Mouse (Mus musculus) liver, embryonic 14.5 days (tissue): Measurements from ENCODE around the gene Sparc. TPM values are rescaled to one million over a fixed set of nuclear protein-coding genes. Genes with fewer than 3 reads are reported as not detected.

Experiments
- ATAC-seq: fragments of 200-750 bp; cut with Nextera tagmentation; 2 replicates; pipeline ENCODE4 v1.8.0; 2017; ENCODE audit warnings: moderate number of reproducible peaks, mild to moderate bottlenecking, moderate library complexity; ENCODE audit not compliant: insufficient read depth
- DNase-seq, 3 experiments: peaks; one replicate each; pipeline ENCODE4 v3.0.0-alpha.2; 2012 to 2013; ENCODE audit warnings: low read depth in 3 of 3, low spot score in 3 of 3
- H3K27ac ChIP-seq: fragments of 300-500 bp; sonication (generic); 2 replicates; pipeline ENCODE4 v1.5.1; 2014; ENCODE audit warnings: moderate library complexity, mild to moderate bottlenecking, control low read depth, inconsistent platforms
- H3K27me3 ChIP-seq: fragments of 300-500 bp; sonication (generic); 2 replicates; pipeline ENCODE4 v1.6.1; 2014; ENCODE audit warnings: mild to moderate bottlenecking, low read length, moderate library complexity; ENCODE audit not compliant: control insufficient read depth, insufficient read depth
- H3K36me3 ChIP-seq: fragments of 300-500 bp; sonication (generic); replicated peaks from 2 replicates; pipeline ENCODE4 v1.6.1; 2014; ENCODE audit warnings: low read depth; ENCODE audit not compliant: control insufficient read depth, insufficient read depth
- H3K4me1 ChIP-seq, 2 experiments: fragments of 200-500 bp in 1 of 2; fragments of 300-500 bp in 1 of 2; sonication (generic) in 1 of 2; replicated peaks; 2 replicates each; pipeline ENCODE4 v1.6.1; 2012 to 2014; ENCODE audit warnings: antibody characterized with exemption in 1 of 2, inconsistent platforms in 1 of 2, low read length in 1 of 2; ENCODE audit not compliant: control insufficient read depth in 2 of 2, insufficient read depth in 2 of 2
- H3K4me2 ChIP-seq: fragments of 300-500 bp; sonication (generic); 2 replicates; pipeline ENCODE4 v1.6.1; 2014; ENCODE audit warnings: low read depth, mild to moderate bottlenecking, control low read depth, moderate library complexity
- H3K4me3 ChIP-seq, 2 experiments: fragments of 200-500 bp in 1 of 2; fragments of 300-500 bp in 1 of 2; sonication (generic) in 1 of 2; 2 replicates each; pipeline ENCODE4 v1.5.1; 2012 to 2014; ENCODE audit warnings: low read depth in 2 of 2, low read length in 2 of 2, mild to moderate bottlenecking in 2 of 2, control low read depth in 1 of 2, inconsistent platforms in 1 of 2, moderate library complexity in 1 of 2; ENCODE audit not compliant: insufficient read depth in 1 of 2
- H3K9ac ChIP-seq: fragments of 300-500 bp; sonication (generic); replicated peaks from 2 replicates; pipeline ENCODE4 v1.6.1; 2014; ENCODE audit warnings: mild to moderate bottlenecking, control low read depth, moderate library complexity
- H3K9me3 ChIP-seq: fragments of 300-500 bp; sonication (generic); 2 replicates; pipeline ENCODE4 v1.6.1; 2016; ENCODE audit warnings: low read length, mixed read lengths; ENCODE audit not compliant: control insufficient read depth
- CTCF ChIP-seq: IDR thresholded peaks from 2 replicates; pipeline ENCODE4 v1.5.1; 2016; ENCODE audit warnings: antibody characterized with exemption, low read depth, control low read depth
- EP300 ChIP-seq: IDR thresholded peaks from 2 replicates; pipeline ENCODE4 v1.6.1; 2016; ENCODE audit warnings: antibody characterized with exemption, low read depth
- WGBS: fragments of 180-500 bp; shearing (Covaris S2); extraction: QIAGEN DNeasy Blood & Tissue Kit; methylation state at CpG from one replicate; pipeline ENCODE4 v1.1.7; 2014; ENCODE audit not compliant: insufficient replicate concordance; 5-methylcytosine and 5-hydroxymethylcytosine counted together
- polyA plus RNA-seq, 2 experiments: library from polyadenylated mRNA; depleted of rRNA in 1 of 2; stranded (reverse) in 1 of 2; unstranded in 1 of 2; fragments of >200 nt; fragmentation: Nextera tagmentation in 1 of 2; extraction: Ambion mirVana in 1 of 2; gene quantifications; 2 replicates each; pipeline versions ENCODE4 v1.2.1 to v1.2.3; 2012 to 2014

Gene Sparc
- polyA plus RNA-seq, 2 experiments = 64.9 to 88.2 TPM

DNA sequence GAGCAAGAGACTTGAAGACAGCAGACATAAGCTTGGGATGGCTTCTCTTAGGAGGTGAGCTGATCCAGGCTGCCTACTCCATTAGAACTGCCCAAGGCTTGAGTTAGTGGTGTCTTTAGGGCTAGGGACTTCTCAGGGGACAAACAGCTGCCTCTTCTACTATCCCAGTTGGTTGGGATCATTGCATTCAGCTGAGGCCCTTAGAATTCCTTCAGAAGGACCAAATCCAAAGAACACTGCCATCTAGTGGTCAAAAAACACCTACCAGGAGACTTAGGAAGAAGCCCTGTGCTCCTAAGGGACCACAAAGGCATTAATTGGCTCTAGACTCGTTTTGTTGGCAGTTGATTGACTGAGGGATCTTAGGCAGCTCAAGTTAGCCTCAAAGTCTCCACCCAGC lies 21.8 kb upstream of the Sparc start:
- peak; percentile 75 for TF ChIP-seq CTCF
- no peak for TF ChIP-seq EP300
- Histone ChIP-seq H3K4me2 (no peak overlapping the region), H3K9ac (no peak overlapping the region), H3K36me3 (0 out of 2 replicates have a peak, but pooled peaks cover 4% of the 10 kb centered on the region), H3K27me3 (no peaks in the 10 kb centered on the region), H3K9me3 (no peaks in the 10 kb centered on the region), H3K27ac (no peak overlapping the region), H3K4me1 (no peaks in the 10 kb centered on the region), H3K4me3 (no peak overlapping the region)
- ATAC-seq (no peak), DNase-seq (peak in 2 of 3 experiments; percentile 36 to 39)
- 0% methylated on average over 1 of the region's 1 CpGs for WGBS

DNA sequence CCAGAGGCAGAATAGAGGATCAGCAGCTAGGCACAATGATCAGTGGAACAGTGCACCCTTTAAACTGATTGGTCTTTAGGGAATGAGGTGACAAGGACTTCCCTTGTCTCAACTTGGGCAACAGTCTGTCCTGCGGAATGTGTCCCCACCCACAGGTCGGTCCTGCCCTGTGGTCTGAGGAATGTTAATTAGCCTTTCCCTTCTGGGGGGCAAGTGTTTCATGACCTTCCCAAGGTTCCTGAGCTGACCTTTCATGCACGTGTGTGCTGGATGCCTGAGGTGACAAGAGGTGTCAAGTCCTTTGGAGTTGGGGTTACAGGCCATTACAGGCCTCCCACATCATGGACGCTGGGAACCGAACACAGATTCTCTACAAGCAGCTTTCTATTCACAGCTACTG lies 16.7 kb upstream of the Sparc start:
- Histone ChIP-seq H3K4me1 (no peaks in the 10 kb centered on the region), H3K27me3 (no peaks in the 10 kb centered on the region), H3K36me3 (no peaks in the 10 kb centered on the region), H3K9me3 (no peaks in the 10 kb centered on the region), H3K4me3 (no peak overlapping the region), H3K4me2 (no peak overlapping the region), H3K9ac (no peak overlapping the region), H3K27ac (no peak overlapping the region)
- no peak for ATAC-seq
- 61% methylated on average over 5 of the region's 5 CpGs for WGBS
- no peak for DNase-seq
- no peak for TF ChIP-seq EP300
- no peak for TF ChIP-seq CTCF

- TF ChIP-seq CTCF (no peak), EP300 (no peak)
- 42% methylated on average over 4 of the region's 4 CpGs for WGBS
- Histone ChIP-seq H3K9ac (no peak overlapping the region), H3K9me3 (no peaks in the 10 kb centered on the region), H3K4me3 (no peak overlapping the region), H3K36me3 (no peaks in the 10 kb centered on the region), H3K27me3 (no peaks in the 10 kb centered on the region), H3K4me2 (no peak overlapping the region), H3K4me1 (no peaks in the 10 kb centered on the region), H3K27ac (no peak overlapping the region)
- no peak for ATAC-seq
- no peak for DNase-seq
These were observed 15.0 kb upstream of the Sparc start for GRCm38 (mm10) chr11:55438031-55438430.

DNA sequence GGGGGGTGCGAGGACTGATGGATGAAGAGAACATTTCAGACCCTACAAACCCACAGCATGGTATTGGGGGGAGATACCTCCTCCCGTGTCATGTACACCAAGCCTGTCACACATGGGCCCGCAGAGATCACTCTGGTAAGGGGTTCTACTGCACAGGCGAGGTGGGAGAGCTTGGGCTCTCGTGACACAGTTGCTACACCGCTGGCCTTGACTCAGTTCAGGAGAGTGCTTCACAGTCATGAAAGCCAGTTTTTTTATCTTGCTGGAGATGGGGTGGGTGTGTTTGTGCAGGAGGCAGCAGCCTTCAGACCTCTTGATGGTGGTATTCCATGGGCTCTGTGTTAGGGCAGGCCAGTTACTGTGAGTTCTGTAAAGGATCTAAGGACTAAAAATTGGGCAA lies 13.1 kb upstream of the Sparc start:
- no peak overlapping the region for H3K27ac ChIP-seq
- ATAC-seq = no peak
- no peaks in the 10 kb centered on the region for H3K9me3 ChIP-seq
- no peaks in the 10 kb centered on the region for H3K36me3 ChIP-seq
- H3K4me2 ChIP-seq = no peak overlapping the region
- no peaks in the 10 kb centered on the region for H3K4me1 ChIP-seq
- WGBS = 66% methylated on average over 6 of the region's 6 CpGs
- no peaks in the 10 kb centered on the region for H3K27me3 ChIP-seq
- TF ChIP-seq EP300 (no peak), CTCF (no peak)
- H3K4me3 ChIP-seq = no peak overlapping the region
- H3K9ac ChIP-seq = no peak overlapping the region
- no peak for DNase-seq

DNA sequence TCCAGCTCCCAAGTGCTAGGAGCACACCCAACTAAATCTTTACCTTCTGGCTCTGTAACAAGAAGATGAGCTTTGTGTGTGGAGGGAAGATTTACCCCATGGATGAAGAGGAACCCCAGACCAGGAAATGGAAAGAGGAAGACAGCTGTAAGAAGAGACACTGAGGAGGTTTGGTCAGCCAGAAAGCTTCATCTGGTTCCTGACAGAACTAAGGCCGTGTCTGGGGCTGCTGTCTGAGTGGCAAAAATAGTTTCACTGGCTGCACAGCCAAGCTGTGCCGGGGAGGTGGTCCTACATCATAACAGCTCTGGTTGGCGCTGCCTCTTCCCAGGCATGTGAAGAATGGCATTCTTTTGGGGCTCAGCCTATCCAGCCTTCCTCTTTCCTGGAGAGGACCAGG lies 10.0 kb upstream of the Sparc start:
- no peak overlapping the region for H3K4me2 ChIP-seq
- H3K4me3 ChIP-seq = no peak overlapping the region
- ATAC-seq (no peak), DNase-seq (no peak)
- no peaks in the 10 kb centered on the region for H3K9me3 ChIP-seq
- H3K4me1 ChIP-seq = peaks cover 0 to 8% of the 10 kb centered on the region in 2 experiments; a peak in 1 of 4 replicates
- H3K27ac ChIP-seq = no peak overlapping the region
- TF ChIP-seq CTCF = no peak
- no peak for TF ChIP-seq EP300
- WGBS = 11% methylated on average over 3 of the region's 3 CpGs
- no peaks in the 10 kb centered on the region for H3K36me3 ChIP-seq
- H3K27me3 ChIP-seq = no peaks in the 10 kb centered on the region
- H3K9ac ChIP-seq = no peak overlapping the region
